Mouse (Mus musculus) forebrain, postnatal 0 days (tissue): ENCODE data around the gene Osbpl10. TPM values are rescaled to one million over a fixed set of nuclear protein-coding genes. Genes with fewer than 3 reads are reported as not detected.
A peak's percentile ranks its signal among the peaks of the same experiment; 100 is the strongest.

Source experiments
- ATAC-seq: fragments of 200-750 bp; cut with Nextera tagmentation; 2 replicates; pipeline ENCODE4 v1.8.0; 2017; ENCODE audit warnings: mild to moderate bottlenecking, moderate library complexity
- DNase-seq: peaks from one replicate; pipeline ENCODE4 v3.0.0-alpha.2; 2015
- H3K27ac ChIP-seq: fragments of 300-500 bp; sonication (generic); 2 replicates; pipeline ENCODE4 v1.5.1; 2014; ENCODE audit warnings: low read depth, mild to moderate bottlenecking, antibody characterized with exemption, low read length, moderate library complexity, mixed read lengths
- H3K27me3 ChIP-seq: fragments of 300-500 bp; sonication (generic); 2 replicates; pipeline ENCODE4 v1.6.1; 2014; ENCODE audit warnings: mild to moderate bottlenecking, low read length, mixed read lengths; ENCODE audit not compliant: insufficient read depth
- H3K36me3 ChIP-seq: fragments of 300-500 bp; sonication (generic); 2 replicates; pipeline ENCODE4 v1.6.1; 2014; ENCODE audit warnings: mild to moderate bottlenecking, moderate library complexity; ENCODE audit not compliant: insufficient read depth
- H3K4me1 ChIP-seq: fragments of 300-500 bp; sonication (generic); 2 replicates; pipeline ENCODE4 v1.6.1; 2014; ENCODE audit warnings: antibody characterized with exemption; ENCODE audit not compliant: insufficient read depth
- H3K4me2 ChIP-seq: fragments of 300-500 bp; sonication (generic); 2 replicates; pipeline ENCODE4 v1.6.1; 2014; ENCODE audit warnings: low read depth, mild to moderate bottlenecking, moderate library complexity
- H3K4me3 ChIP-seq: fragments of 300-500 bp; sonication (generic); 2 replicates; pipeline ENCODE4 v1.5.1; 2014; ENCODE audit warnings: low read depth, low read length, mixed read lengths
- H3K9ac ChIP-seq: fragments of 300-500 bp; sonication (generic); 2 replicates; pipeline ENCODE4 v1.6.1; 2014; ENCODE audit warnings: mild to moderate bottlenecking
- H3K9me3 ChIP-seq: fragments of 300-500 bp; sonication (generic); 2 replicates; pipeline ENCODE4 v1.6.1; 2016; ENCODE audit warnings: low read length
- CTCF ChIP-seq: sonication (generic); IDR thresholded peaks from 2 replicates; pipeline ENCODE4 v1.5.1; 2016; ENCODE audit warnings: antibody characterized with exemption, control low read depth, low read depth
- WGBS: fragments of 180-500 bp; shearing (Covaris S2); extraction: QIAGEN DNeasy Blood & Tissue Kit; methylation state at CpG from one replicate; pipeline ENCODE4 v1.1.7; 2014; 5-methylcytosine and 5-hydroxymethylcytosine counted together
- polyA plus RNA-seq: library from polyadenylated mRNA; unstranded; fragments of >200 nt; fragmentation: Nextera tagmentation; extraction: Ambion mirVana; gene quantifications from 2 replicates; pipeline ENCODE4 v1.2.1, GENCODE M21; 2015
- total RNA-seq: library from RNA; depleted of rRNA; stranded (reverse); fragments of >200 nt; gene quantifications from 2 replicates; pipeline ENCODE4 v1.2.3, GENCODE M21; 2014

Gene Osbpl10
- total and polyA plus RNA-seq, 2 experiments from 2014 or later, result 3.0 to 22.4 TPM

DNA sequence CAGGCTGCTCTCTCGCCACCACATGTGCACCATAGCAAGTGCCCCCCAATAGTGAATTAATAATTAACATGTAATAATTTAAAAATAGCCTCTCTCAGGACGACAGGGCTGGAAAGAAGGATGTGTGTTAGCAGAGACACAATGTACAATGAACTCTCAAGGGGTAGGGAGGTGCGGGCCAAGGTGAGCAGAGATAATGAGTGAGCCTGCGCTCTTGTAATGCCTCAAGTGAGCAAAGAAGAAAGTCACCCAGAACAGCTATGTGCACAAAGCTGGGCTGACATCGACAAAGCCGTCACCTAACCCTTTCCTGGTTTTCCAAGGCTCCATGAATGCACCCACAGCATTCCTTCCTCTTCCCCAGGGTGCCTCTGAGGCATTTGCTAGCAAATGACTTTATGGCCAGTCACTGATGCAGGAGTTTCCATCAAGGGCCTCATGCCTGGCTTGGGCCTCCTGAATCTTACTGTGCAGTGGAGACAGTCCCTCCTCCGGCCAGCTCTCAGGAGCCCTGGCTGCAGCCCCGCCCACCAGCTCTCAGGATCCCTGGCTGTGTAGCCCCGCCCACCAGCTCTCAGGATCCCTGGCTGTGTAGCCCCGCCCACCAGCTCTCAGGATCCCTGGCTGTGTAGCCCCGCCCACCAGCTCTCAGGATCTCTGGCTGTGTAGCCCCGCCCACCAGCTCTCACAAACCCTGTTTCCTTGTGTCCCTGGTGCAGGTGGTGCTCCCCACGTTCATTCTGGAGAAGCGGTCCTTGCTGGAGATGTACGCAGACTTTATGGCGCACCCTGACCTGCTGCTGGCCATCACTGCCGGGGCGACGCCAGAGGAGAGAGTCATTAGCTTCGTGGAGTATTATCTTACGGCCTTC is 237.7 kb downstream of the Osbpl10 start:
- no peak overlapping the region for H3K4me2 ChIP-seq
- ATAC-seq (no peak), DNase-seq (no peak)
- no peak overlapping the region for H3K4me3 ChIP-seq
- no peaks in the 10 kb centered on the region for H3K27me3 ChIP-seq
- H3K27ac ChIP-seq, result no peak overlapping the region
- H3K9me3 ChIP-seq, result no peaks in the 10 kb centered on the region
- H3K36me3 ChIP-seq, result no peaks in the 10 kb centered on the region
- WGBS, result 36% methylated on average over 21 of the region's 21 CpGs
- H3K4me1 ChIP-seq, result no peaks in the 10 kb centered on the region
- no peak overlapping the region for H3K9ac ChIP-seq
- no peak for TF ChIP-seq CTCF

DNA sequence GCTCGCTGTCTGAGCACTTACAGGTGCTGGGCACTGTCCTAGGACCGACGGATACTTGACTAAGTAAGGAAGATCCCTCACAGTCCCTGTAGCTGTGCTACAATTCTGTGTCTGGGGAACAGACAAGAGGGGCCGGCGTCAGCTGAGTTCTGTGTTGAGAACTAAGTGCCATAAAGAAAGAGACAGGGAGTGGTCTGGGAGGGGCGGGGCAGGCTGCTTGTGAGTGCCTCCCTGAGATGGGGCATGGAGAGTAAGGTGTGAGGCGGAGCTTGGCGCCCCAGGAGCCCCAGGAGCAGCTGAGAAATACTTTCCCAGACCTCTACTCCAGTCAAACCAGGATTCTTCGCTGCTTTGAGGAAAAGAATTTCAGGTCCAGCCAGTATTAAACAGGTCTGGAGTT is 239.6 kb downstream of the Osbpl10 start:
- DNase-seq (no peak), ATAC-seq (no peak)
- no peaks in the 10 kb centered on the region for H3K36me3 ChIP-seq
- no peak overlapping the region for H3K4me2 ChIP-seq
- H3K9ac ChIP-seq, result no peak overlapping the region
- H3K27ac ChIP-seq, result no peak overlapping the region
- no peak overlapping the region for H3K4me3 ChIP-seq
- TF ChIP-seq CTCF, result no peak
- no peaks in the 10 kb centered on the region for H3K9me3 ChIP-seq
- no peaks in the 10 kb centered on the region for H3K4me1 ChIP-seq
- no peaks in the 10 kb centered on the region for H3K27me3 ChIP-seq
- WGBS, result 30% methylated on average over 9 of the region's 9 CpGs

DNA sequence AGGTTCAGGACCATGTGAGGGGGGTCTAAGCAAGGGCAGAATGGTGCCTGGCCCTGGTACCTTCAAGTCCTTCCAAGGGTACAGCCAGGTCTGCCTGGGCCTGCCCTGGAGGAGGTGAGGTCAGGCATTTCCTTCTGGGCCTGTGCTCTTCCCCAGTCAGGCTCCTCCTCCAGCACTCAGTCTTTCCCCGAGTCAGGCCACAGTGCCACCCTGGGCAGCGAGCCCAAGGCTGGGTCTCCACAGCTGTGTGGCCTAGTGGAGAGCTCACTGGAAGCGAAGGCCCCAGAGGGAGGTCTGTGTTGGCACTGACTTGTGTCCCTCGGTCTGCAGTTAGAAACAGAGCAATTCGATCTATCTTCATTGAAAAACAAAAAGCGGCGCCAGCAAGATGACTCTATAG is 242.1 kb downstream of the Osbpl10 start:
- no peaks in the 10 kb centered on the region for H3K4me1 ChIP-seq
- no peak overlapping the region for H3K4me2 ChIP-seq
- no peak for DNase-seq
- TF ChIP-seq CTCF, result no peak
- H3K27me3 ChIP-seq, result no peaks in the 10 kb centered on the region
- H3K27ac ChIP-seq, result no peak overlapping the region
- no peaks in the 10 kb centered on the region for H3K9me3 ChIP-seq
- ATAC-seq, result no peak
- H3K36me3 ChIP-seq, result no peaks in the 10 kb centered on the region
- WGBS, result 76% methylated on average over 7 of the region's 7 CpGs
- H3K9ac ChIP-seq, result no peak overlapping the region
- H3K4me3 ChIP-seq, result no peak overlapping the region

DNA sequence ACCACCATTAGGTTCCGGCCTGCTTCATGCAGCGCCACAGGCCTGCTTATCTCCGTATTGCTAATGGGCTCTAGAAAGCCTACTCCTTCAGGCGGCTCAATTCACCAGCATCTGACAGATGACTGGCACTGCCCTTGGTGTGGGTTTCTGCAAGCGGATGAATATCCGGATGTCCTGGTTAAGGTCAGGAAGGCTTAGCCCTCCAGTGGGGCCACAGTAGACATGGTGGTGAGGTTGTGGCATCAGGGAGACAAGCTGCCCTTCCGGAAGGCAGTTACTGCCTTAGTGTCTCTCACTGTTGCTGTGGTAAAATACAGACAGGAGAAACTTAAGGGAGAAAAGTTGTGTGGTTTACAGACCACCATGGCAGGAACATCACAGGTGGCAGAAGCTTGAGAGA is 242.9 kb downstream of the Osbpl10 start:
- WGBS, result 91% methylated on average over 7 of the region's 7 CpGs
- no peaks in the 10 kb centered on the region for H3K4me1 ChIP-seq
- H3K9me3 ChIP-seq, result no peaks in the 10 kb centered on the region
- no peak overlapping the region for H3K4me3 ChIP-seq
- no peak overlapping the region for H3K4me2 ChIP-seq
- no peak for TF ChIP-seq CTCF
- ATAC-seq (no peak), DNase-seq (no peak)
- H3K27ac ChIP-seq, result no peak overlapping the region
- H3K36me3 ChIP-seq, result no peaks in the 10 kb centered on the region; the same call in 1 of the 2 replicates
- H3K27me3 ChIP-seq, result no peaks in the 10 kb centered on the region
- no peak overlapping the region for H3K9ac ChIP-seq

DNA sequence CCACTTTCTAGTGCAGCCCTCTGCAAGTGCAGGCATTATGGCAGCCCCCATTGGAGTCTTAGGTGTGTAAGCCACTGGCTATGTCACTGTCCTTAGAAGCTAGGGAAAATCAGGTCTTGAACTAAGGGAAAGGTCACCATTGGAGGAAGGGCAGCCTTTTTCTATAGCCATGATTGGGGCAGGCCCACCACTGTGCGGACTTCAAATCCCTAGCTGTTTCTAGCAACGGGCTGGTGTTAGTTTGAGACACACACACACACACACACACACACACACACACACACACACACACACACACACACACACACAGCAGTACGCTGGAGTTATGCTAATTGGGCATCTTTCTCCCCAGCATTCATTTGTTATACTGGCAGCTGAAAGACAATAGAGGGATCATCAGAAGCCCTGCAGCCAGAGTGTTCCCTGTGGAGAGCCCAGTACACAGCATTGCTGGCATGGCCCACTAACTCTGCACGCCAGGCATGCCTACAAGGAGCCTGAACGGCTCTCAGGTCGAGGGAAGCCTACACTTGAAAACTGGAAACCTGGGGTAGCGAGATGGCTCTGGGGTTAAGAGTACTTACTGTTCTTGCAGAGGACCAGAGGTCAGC is 246.5 kb downstream of the Osbpl10 start:
- H3K9ac ChIP-seq, result no peak overlapping the region
- 19% methylated on average over 7 of the region's 7 CpGs for WGBS
- no peak overlapping the region for H3K27ac ChIP-seq
- H3K4me3 ChIP-seq, result no peak overlapping the region
- H3K4me2 ChIP-seq, result no peak overlapping the region
- no peaks in the 10 kb centered on the region; the same call in 1 of the 2 replicates for H3K36me3 ChIP-seq
- no peaks in the 10 kb centered on the region for H3K4me1 ChIP-seq
- no peaks in the 10 kb centered on the region for H3K27me3 ChIP-seq
- no peaks in the 10 kb centered on the region for H3K9me3 ChIP-seq
- DNase-seq (no peak), ATAC-seq (peak; percentile 51; the same call in 1 of the 2 replicates)
- no peak for TF ChIP-seq CTCF

DNA sequence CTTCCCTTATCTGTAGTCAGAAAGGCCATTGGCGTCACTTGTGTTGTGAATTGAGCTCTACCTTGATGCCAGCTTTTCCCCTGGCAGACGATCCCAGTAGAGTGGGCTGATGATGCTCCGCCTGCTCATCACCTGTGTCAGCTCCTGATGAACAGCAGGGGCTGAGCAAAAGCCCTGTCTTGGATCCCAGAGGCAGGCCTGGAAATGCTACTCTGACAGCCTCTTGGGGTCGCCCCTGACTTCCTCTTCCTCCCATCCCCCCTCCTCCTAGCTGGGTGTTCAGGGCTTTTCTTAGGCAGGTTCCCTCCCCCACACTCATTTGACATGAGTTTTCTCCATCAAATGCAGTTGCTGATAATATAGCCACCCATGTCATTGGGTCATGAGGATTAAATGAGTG is 250.8 kb downstream of the Osbpl10 start:
- no peaks in the 10 kb centered on the region for H3K27me3 ChIP-seq
- 73% methylated on average over 4 of the region's 4 CpGs for WGBS
- no peak for TF ChIP-seq CTCF
- H3K9ac ChIP-seq, result no peak overlapping the region
- DNase-seq, result no peak
- no peaks in the 10 kb centered on the region for H3K4me1 ChIP-seq
- no peaks in the 10 kb centered on the region for H3K9me3 ChIP-seq
- no peak for ATAC-seq
- H3K4me3 ChIP-seq, result no peak overlapping the region
- no peak overlapping the region for H3K27ac ChIP-seq
- H3K36me3 ChIP-seq, result peaks cover 3% of the 10 kb centered on the region; the same call in 1 of the 2 replicates
- no peak overlapping the region for H3K4me2 ChIP-seq

DNA sequence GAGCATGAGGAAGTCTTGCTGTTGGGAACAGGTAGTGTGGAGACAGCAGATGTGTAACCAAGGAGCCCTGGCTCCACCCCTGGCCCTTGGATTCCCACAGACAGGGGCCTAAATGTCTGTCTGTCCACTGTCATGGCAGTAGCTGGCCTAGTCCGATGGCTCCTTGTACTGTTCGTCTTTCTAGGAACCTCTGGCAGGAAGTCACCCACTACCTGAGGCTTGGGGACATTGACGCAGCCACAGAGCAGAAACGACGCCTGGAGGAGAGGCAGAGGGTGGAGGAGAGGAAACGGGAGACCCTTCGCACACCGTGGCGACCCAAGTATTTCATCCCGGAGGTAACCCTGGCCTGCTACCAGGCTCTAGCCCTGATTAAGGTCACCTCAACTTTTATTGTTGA is 251.3 kb downstream of the Osbpl10 start:
- Histone ChIP-seq H3K27me3 (no peaks in the 10 kb centered on the region), H3K4me1 (no peaks in the 10 kb centered on the region), H3K9me3 (no peaks in the 10 kb centered on the region), H3K36me3 (peaks cover 3% of the 10 kb centered on the region; the same call in 1 of the 2 replicates), H3K4me2 (no peak overlapping the region), H3K9ac (no peak overlapping the region), H3K27ac (no peak overlapping the region), H3K4me3 (no peak overlapping the region)
- whole genome bisulfite sequencing, result 76% methylated on average over 10 of the region's 10 CpGs
- DNase-seq, result no peak
- TF ChIP-seq CTCF, result no peak
- no peak for ATAC-seq
